Mouse (Mus musculus) kidney, postnatal 14 days (tissue): ENCODE results near the gene Tshz2.
A peak's percentile ranks its signal among the peaks of the same experiment; 100 is the strongest.

Experiments used
- DNase-seq: peaks from one replicate; pipeline ENCODE4 v3.0.0; 2022; ENCODE audit warnings: mixed read lengths

Gene Tshz2

GRCm38 (mm10) chr2:170022953-170023352 is 390.1 kb downstream of the Tshz2 start:
- DNase-seq, result no peak

- DNase-seq, result no peak
Measured at GRCm38 (mm10) chr2:170023741-170024140, 390.9 kb downstream of the Tshz2 start.

- no peak for DNase-seq
Measured at GRCm38 (mm10) chr2:170024939-170025338, 392.1 kb downstream of the Tshz2 start.

- no peak for DNase-seq
Measured at GRCm38 (mm10) chr2:170025896-170026295, 393.1 kb downstream of the Tshz2 start.

GRCm38 (mm10) chr2:170027837-170028236 is 395.0 kb downstream of the Tshz2 start:
- DNase-seq, result no peak

DNA sequence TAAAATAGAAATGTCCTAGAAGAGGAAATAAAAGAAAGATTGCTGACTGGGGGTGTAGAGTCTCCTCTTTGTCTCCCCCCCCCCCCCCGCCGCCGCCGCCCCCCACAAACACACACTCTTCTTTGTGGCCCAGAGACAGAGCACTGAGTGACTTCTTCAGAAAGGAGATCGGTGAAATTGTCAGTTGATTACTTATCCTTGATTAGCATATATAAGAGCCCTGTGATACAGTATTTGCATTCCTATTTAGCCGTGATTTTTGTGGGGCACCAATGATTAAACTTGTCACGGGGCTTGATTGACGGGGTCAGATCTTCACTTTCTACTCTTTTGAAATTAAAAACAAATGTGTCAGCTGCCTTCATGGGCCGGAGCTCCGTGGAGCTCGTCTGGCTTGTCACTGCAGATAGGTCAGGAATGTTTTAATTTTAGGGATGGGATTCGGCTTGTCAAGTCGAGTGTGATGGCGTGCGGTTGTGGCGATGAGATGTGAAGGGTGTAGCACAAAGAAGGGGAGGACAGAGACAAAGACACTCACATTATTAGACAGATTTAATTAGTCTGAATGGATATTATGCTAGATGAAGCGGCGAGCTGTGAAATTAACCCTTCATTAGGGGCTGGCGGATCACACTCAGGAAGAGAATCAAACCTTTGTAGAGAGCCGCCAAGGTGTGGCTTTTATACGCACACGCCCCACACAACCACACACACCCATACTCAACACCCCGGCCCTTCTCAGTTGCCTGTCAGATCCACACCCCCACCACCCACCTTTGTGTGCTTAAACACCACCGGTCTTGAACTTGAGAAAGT is 395.9 kb downstream of the Tshz2 start:
- DNase-seq, result no peak

GRCm38 (mm10) chr2:170029304-170029856 is 396.6 kb downstream of the Tshz2 start:
- no peak for DNase-seq

DNA sequence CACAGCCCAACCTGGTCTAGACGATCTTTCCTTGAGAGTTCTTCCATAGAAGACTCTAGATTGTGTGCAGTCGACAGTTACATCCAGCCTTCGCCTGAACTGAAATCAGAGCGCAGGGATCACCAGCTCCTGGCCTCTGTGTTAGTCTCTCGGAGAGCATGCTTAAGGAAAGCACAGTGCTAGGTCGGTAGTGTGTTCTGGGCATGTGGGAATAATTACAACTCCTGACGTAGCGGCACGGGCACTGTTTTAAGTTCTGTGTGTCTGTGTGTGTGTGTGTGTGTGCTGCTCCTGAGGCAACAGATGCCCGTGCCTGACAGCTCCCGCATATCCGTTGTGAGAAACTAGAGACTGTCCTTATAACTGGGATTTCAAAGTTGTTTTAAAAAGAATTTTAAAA is 398.4 kb downstream of the Tshz2 start:
- DNase-seq, result no peak

DNA sequence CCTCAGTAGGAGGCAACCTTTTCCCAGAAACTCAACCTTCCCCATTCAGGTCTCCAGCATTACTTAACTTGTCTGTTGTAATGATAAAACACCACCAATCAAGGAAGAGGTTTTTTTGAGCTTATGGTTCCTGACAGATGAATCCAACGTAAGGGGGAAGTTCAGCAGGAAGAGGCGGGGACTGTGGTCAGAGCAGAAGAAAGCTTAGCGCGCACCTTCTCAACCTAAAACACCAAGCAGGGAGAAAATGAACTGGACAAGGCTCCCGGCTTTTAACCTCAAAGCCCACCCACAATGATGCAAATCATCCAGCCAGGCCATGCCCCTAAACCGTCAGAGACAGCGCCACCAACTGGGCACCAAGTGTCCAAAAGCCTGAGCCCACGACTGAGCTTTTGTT is 399.1 kb downstream of the Tshz2 start:
- DNase-seq, result no peak

DNA sequence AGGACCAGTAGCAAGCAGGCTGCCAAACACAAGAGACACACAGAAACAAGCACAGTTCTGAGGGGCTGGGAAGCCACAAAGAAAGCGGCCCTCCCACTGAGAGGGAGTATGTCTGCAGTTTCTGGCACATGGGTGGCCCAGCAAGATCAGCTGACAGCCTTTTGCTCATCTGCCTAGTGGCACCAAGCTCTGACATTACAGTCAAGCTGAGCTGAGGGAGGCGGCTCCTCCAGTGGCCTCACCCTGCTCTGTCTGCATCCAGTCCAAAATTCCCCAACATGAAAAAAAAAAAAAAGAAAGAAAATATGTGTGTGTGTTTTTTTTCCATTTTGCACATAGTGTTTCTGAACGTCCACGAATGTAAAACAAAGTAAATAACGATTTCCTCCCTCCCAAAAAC is 400.4 kb downstream of the Tshz2 start:
- DNase-seq, result peak; percentile 70

DNA sequence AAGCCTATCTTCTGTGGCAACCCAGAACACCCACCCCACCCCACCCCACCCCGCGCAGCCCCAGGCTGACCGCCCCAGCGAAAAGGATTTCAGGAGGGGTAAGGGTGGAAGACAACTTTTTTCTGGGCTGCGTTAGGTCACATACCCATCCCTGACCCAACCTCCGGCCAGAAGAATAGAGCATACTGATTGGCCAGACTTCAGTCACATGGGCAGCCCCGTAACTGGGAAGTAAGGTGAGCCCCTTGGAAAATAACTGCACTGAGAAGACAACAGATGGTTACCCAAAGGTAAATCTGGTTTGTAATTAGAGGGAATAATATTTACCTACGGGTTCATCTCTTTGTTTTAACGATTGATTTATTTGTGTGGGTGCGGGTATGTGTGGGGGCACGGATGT is 402.0 kb downstream of the Tshz2 start:
- DNase-seq, result no peak

DNA sequence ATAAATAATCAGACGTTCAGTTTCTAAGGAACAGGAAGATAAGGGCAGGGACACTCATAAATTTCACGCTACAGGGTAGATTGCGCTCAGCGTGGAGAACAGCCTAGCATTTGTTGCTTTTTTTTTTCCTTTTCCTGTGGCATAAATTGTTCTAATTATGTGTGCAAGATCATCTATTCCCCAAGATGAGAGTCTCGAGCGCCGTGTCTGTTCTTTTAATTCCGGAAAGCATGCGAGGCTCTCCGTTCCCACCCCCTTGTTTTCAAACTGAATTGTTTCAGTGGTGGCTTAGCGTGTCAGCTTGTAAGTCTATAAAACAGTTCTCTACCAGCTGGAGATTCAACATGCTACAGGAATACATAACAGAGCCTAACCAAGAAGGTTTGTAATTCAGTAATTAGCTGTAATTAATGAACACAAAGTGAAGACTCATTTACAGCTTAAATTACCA is 404.0 kb downstream of the Tshz2 start:
- DNase-seq, result peak; percentile 72

GRCm38 (mm10) chr2:170037346-170037745 is 404.5 kb downstream of the Tshz2 start:
- no peak for DNase-seq

- DNase-seq, result no peak
Measured at GRCm38 (mm10) chr2:170039772-170040171, 407.0 kb downstream of the Tshz2 start.

DNA sequence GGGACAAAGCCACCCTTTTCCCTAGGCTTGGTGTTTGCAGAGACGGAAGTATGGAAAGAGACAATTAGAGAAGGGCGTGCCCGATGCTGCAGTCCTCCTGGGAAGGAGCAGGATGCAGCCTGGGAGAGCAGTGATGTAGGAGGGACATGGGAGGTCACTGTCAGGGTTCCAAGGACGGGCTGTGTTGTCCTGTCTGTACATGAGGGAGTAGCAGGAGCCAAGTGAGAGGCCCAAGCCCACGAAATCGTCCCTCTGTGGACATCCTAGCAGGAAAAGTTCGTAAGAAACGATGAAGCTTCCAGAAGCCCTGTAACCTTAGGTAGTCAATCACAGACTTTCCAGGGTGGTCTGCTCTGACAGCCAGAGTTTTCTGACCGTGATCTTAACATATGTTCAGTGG is 408.3 kb downstream of the Tshz2 start:
- DNase-seq, result peak; percentile 76

- no peak for DNase-seq
Measured at GRCm38 (mm10) chr2:170042471-170043213, 409.8 kb downstream of the Tshz2 start.

- no peak for DNase-seq
Measured at GRCm38 (mm10) chr2:170043290-170043689, 410.5 kb downstream of the Tshz2 start.

DNA sequence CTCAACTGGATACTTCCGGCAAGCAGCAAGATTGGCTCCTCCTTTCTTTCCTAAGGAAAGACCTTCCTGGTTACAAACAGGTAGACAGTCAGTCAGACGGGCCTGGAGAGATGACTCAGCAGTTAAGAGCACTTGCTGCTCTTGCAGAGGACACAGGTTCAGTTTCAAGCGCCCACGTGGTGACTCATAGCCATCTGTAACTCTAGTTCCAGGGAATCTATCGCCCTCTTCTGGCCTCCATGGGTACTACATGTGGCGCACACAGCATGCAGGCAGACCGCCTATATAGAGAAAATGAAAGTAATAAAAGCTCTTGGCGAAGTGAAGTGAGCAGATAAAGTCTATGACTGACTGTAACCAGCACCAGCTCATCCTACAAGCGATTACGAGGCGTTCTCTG is 413.1 kb downstream of the Tshz2 start:
- no peak for DNase-seq

GRCm38 (mm10) chr2:170046371-170047145 is 413.7 kb downstream of the Tshz2 start:
- peak; percentile 25 for DNase-seq

DNA sequence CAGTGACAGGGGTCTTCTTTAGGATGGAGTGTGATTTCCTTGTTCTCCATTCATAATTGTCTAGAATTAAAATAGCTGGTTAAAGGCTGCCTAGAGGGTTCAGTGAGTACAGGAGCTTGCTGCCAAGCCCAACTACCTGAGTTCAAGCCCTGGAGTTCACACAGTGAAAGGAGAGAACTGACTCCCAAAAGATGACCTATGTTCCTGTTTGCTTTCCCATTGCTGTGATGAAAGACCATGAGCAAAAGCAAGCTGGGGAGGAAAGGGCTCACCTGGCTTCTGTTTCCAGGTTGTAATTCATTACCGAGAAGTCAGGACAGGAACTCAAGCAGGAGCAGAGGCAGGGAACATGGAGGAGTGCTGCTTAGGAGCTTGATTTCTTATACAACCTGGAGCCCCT is 416.0 kb downstream of the Tshz2 start:
- no peak for DNase-seq

DNA sequence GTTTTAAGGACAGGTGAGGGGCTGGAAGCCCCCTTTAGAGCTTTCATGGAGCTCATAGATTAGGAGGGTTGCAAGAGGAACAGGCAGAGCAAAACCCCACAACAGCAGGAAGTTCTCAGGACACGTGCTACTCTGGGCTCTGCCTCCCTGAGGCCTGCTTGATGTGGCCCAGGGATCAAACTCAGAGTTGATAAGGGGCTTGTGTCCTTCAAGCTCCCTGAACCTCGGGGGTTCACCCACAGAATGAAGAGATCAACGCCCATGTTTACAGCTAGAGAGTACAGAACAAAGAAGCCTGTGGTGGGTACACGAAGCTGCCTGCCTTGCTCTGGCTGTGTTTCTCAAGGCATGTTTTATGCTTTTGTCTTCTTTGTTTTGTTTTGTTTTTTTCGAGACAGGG is 417.8 kb downstream of the Tshz2 start:
- no peak for DNase-seq

DNA sequence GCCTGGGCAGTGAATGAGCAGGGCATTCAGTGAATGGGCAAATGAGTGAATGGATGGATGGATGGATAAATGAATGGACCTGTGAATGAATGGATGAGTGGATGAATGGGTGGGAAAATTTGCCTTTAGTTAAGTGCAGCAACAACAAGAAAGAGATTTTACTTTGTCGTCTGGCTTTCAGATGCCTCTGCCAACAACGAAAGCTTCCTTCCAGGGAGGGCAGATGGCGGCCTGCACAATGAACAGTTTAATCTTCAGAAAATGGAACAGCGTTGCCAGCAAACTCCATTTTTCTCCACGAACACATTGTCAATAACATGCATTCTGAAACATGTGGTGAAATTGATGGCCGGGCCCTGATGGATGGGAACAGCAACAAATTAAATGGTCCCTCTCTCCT is 418.6 kb downstream of the Tshz2 start:
- DNase-seq, result no peak

- no peak for DNase-seq
Measured at GRCm38 (mm10) chr2:170054943-170055342, 422.1 kb downstream of the Tshz2 start.
